Mouse (Mus musculus) cerebellum, adult (tissue): ENCODE results near the gene Numbl.

ENCODE experiments used
- ATAC-seq: cut with Nextera tagmentation; 2 replicates; pipeline ENCODE4 v1.9.2; 2017; ENCODE audit warnings: mild to moderate bottlenecking, moderate library complexity, mixed read lengths; ENCODE audit not compliant: insufficient number of reproducible peaks, low FRiP score, low TSS enrichment

The Numbl gene

DNA sequence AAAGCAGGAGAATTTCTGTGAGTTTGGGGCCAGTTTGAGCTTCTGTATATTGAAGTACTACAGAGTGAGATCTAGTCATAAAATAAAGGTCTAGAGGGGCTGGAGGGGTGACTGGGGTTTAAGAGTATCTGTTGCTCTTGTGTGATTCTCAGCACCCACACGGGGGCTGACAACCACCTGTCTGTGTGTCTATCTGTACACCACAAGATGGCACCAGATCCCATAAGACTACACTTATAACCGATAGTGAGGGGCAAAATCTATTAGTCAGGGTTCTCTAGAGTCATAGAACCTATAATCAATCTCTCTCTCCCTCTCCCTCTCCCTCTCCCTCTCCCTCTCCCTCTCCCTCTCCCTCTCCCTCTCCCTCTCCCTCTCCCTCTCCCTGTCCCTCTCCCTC, 32.3 kb downstream of the Numbl start:
- ATAC-seq, result no peak

DNA sequence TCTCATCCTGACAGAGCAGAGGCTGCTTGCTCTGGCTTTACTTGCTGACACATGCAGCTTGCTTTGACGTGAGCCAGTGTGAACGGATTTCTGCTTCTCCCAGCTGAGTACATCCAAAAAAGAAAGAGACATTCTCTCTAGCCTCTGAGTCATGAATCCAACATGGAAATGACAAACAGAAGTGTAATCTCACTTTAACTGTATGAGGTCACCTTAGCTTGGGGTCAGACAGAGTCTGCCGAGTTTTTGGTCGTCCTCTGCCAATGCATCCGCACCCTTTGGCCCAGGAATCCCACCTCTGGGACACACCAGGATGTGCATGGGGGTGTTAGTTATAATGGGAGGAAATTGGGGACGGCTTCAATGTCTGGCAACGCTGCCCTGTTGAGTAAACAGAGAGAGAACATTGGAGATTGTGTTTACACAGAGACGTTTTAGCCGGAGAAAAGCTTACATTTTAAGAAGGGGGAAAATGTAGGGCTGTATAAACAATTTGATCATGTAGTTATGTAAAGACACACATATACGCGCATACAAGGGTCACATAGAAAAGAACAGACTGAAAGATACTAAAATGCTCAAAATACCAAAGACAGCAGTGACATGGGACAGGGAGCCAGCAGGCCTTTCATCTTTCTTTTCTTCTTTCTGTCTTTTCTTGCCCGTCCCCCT, 33.7 kb downstream of the Numbl start:
- ATAC-seq, result no peak

DNA sequence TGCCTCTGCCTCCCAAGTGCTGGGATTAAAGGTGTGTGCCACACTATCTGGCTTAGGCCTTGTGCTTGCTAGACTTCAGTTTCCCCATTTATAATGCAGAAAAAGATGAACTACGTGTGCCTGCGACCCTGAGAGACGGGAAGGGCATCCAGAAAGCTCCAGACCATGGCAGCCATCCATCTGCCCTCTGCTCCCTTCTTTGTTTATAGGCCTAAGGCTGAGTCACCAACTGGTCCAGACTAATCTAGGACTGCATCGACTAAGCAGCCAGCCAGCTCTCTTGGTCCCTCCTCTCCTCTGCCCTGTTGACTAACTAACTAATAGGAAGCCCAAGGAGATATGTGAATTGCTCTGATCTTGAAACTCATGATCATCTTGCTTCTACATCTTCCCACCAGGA, 37.7 kb downstream of the Numbl start:
- no peak for ATAC-seq

DNA sequence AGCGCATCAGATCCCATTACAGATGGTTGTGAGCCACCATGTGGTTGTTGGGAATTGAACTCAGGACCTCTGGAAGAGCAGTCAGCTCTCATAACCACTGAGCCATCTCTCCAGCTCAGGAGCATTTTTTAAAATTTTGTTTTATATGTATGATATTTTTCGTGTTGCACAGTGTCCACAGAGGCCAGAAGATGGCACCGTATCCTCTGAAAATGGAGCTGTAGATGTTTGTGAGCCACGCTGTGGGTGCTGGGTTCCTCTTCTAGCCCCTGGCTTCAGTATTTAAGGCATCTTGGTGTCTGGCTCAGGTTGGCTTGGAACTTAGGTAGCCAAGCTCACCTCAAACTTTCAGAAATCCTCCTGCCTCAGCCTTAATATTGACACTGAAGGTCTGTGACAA, 38.3 kb downstream of the Numbl start:
- no peak for ATAC-seq

DNA sequence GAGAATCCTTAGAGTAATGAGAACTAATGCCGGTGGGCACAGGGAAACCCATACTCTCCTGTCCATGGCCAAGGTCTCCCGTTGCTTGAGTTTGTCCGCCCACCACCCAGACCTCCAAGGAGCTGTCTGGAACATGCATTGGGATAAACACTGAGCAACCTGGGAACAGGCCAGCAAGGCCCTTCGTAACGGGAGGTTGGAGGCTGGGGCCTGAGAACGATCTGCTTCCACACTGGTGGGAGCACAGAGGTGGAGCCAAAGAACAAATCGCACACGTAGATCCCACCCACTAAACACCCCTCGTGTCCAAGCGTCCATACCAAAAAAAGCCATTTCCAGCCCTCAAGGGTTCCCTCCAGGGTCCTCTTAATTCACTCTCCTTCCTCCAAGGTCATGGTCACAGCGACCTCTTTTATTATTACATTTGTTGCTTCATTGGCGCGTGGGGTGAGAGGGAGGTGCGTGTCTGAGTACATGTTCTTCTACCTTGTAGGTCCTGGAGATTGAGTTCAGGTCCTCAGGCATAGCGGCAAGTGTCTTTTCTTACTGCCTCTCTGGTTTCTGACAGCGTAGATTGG, 39.9 kb downstream of the Numbl start:
- ATAC-seq, result no peak

GRCm38 (mm10) chr7:27298816-27299215, 40.6 kb downstream of the Numbl start:
- no peak for ATAC-seq

DNA sequence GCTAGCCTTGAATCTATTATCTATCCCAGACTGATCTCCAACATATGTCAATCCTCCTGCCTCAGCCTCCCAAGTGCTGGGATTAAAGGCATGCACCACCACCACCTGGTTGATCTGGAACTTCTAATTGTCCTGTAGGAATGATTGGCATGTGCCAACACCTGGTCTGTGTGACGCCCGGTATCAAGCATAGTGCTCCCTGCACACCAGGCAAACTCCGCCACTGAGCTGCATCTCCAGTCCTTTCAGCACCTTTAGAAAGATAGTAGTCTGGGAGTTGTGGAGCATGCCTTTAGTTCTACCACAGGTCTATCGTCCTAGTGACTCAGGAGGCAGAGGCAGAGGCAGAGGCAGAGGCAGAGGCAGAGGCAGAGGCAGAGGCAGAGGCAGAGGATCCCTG, 42.1 kb downstream of the Numbl start:
- ATAC-seq, result no peak

DNA sequence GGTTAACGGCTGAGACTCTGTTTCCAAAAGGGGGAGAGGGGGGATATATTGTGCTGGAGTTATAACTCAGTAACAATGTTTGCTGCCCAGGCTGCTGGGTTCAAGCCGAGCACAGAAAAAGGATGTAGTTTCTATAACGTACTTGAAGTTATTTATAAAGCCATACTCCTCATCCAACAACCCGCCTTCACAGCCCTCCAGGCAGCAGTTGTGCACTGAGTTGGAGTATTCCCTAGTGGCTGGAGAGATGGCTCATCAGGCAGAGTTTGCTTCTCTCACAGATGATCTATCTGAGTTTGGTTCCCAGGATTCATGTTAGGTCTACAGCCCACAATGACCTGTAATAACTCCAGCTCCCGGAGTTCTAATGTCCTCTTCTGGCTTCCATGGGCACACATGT, 42.6 kb downstream of the Numbl start:
- no peak for ATAC-seq

GRCm38 (mm10) chr7:27302172-27302571, 43.9 kb downstream of the Numbl start:
- no peak for ATAC-seq

- no peak for ATAC-seq
Measured at GRCm38 (mm10) chr7:27305091-27305730, 47.0 kb downstream of the Numbl start.

DNA sequence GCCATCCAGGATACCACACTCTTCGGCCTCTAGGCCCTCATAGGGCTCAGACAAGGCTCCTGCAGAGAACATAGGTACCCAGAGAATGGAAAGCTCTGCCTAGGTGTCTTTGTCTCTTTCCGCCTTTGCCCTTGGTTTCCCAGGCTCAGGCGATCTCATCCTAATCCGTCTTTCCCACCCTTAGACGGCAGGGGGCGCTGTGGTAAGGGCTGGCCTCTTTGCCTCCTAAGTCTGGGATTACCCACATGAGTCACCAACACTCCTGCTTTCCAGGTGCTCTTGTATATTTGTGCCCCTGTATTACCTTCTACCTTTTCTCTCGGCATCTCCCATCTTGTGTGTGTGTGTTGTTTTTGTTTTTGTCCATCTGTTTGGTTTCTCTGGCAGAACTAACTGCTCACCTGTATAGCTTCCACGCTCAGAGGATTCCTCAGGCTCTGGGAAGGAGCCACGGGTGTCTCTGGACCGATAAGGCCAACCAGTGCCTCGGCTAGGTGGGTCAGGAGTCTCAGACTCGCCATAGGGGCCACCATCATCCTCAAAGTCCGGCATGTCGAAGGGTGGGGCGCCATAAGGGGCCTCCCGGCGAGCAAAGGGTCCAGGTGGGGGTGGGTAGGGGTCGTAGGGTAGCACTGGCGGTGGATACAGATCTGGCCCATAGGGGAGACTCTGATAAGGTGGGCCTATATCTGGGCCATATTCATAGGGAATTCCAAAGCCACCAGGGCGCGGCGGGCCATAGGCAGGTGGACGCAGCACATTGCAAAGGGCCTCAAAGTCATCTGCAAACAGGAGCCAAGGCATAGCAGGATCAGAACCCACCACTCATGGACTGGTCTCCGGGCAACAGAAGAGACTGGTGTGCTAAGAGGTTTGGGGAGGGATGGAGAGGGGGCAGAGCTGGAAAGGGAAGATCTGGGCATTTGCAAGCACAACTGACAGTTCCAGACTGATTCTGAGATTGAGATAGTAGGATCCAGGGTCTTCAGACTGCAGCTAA, 48.2 kb downstream of the Numbl start:
- no peak for ATAC-seq

GRCm38 (mm10) chr7:27307551-27307950, 49.3 kb downstream of the Numbl start:
- no peak for ATAC-seq

GRCm38 (mm10) chr7:27308821-27309549, 50.8 kb downstream of the Numbl start:
- no peak for ATAC-seq

DNA sequence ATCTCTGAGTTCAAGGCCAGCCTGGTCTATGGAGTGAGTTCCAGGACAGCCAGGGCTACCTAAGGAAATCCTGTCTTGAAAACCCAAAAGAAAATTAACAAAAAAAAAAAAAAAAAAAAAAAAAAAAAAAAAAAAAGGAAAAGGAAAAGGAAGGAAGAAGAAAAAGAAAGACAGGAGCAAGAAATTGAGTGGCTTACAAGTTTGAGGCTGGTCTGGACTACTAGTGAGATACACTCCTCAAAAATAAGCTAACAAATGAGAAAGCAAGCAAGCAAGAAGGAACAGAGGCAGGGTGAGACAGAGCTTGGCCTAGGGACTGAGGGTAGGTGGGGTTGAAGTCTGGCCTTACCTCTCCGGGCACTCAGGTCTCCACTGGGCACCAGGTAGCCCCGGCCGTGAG, 51.6 kb downstream of the Numbl start:
- no peak for ATAC-seq

DNA sequence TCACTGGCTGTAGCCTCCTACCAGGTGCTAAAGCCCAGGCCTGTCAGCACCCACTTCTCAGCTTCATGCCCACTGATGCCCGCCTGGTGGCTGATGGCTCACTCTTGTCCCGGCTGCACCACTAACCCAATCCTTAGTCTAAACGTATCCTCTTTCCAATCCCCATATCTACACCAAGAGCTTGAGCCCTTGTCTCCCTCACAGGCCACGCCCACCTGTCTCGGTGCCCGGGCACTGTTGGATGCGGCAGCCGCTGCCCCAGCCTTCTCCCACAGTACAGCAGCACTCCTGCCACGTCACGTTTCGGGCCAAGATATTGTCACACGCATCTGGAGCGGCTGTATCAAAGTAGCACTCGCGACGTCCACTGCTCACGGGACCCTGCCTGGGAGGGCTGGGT, 52.1 kb downstream of the Numbl start:
- no peak; the same call in 1 of the 2 replicates for ATAC-seq

DNA sequence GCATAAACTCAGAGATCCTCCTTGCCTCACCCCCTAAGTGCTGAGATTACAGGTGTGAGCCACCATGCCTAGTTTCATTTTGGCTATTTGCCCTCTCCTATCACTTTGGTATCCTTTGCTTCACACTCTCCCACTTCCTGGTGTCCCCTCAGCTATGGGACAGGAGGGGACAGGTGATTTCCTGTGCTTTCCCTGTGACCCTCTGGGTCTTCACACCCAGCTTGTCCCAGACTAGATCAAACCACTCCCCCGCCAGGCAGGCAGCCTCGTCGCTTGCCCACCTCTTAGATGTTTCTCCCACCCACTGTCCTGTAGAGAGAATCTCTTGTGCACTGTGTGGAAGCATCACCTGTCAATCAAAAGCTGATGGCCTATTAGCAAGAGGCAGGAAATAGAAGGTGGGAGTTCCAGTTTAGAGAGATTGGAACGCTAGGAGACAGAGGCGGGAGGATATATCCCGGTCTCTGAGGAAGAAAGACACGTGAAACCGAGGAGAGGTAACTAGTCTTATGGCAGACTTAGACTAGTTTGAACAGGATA, 52.8 kb downstream of the Numbl start:
- ATAC-seq, result no peak

DNA sequence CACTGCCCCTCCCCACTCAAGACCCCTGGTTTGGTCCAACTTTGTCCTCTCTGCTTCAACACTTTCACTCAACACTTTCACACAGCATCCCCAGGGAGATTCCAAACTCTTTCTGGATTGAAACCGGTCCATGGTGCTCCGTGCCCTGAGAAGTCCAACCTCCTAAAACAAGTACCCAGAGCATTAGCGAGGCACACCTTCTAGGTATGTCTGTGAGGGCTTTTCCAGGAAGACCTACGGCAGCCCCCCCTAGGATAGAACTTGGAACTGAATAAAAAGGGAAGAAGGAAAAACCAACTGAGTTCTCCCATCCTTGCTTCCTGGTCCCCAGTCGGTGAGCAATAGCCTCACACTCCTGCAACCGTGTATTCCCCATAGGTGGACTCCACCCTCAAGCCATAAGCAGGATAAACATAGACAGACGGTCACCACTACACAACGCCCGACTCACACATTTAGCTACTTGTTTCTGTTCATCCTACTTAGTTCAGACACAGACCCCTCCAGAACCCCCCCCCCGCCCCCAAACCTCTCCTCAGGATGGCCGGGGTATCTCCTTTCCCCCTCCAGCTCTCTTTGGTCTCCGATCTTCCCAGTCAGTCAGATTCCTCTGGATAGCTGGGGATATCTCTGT, 53.5 kb downstream of the Numbl start:
- ATAC-seq, result no peak

GRCm38 (mm10) chr7:27314393-27314792, 56.2 kb downstream of the Numbl start:
- ATAC-seq, result no peak

DNA sequence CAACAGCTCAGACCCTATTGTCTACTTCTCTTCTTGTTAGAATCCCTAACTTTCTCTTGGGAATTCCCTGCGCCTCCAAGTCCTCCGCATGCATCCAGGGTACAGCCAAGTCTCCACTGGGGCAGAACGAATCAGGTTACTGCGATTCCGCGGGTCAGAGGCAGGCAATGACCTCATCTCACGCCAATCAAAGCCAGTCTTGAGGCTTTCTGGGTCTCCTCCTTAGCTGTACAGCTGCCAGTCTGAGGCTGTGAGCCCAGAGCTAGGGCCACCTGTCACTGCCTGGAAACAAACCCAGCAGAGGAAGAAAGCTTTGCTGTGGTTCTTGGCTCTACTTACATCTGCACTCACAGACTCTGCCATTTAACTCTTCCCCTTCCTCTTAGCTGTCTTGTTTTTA, 57.7 kb downstream of the Numbl start:
- no peak; the same call in 1 of the 2 replicates for ATAC-seq
